Mouse (Mus musculus) layer of hippocampus, adult 2 months (tissue): ENCODE data around the gene Ccl28. TPM values are rescaled to one million over a fixed set of nuclear protein-coding genes. Genes with fewer than 3 reads are reported as not detected.
A peak's percentile ranks its signal among the peaks of the same experiment; 100 is the strongest.
"Not testable (repeated sequence)": the region's sequence is repeated elsewhere in the genome, so short reads cannot be mapped to it uniquely, and the experiment has no call there.

Experiments used
- DNase-seq, 2 experiments: peaks; one replicate each; pipeline ENCODE4 v3.0.0; 2022; ENCODE audit warnings: low spot score in 2 of 2
- H3K27ac ChIP-seq: fragments of 200-600 bp; 2 replicates; pipeline ENCODE4 v1.8.1; 2022
- H3K4me3 ChIP-seq: fragments of 200-600 bp; 2 replicates; pipeline ENCODE4 v1.8.1; 2022; ENCODE audit warnings: mild to moderate bottlenecking
- CTCF ChIP-seq: fragments of 200-600 bp; conservative IDR thresholded peaks from 2 replicates; pipeline ENCODE4 v1.8.1; 2022; ENCODE audit warnings: antibody characterized with exemption, mild to moderate bottlenecking, moderate library complexity
- long read RNA-seq, 2 experiments: library from polyadenylated mRNA; stranded (forward); transcript quantifications; one replicate each; pipeline ENCODE4 v2.0.0; 2021; ENCODE audit warnings: borderline mapping rate in 2 of 2
- total RNA-seq, 2 experiments: library from RNA; stranded (reverse); gene quantifications; 2 replicates each; pipeline ENCODE4 v1.2.3; 2021

Ccl28 gene
- 1 to 10 TPM; 1.6 to 1.7 TPM for total RNA-seq
- long read RNA-seq, experiment 1, partial matches to known transcripts: 0 of 1 reads
- long read RNA-seq, experiment 1, other reads (novel, unspliced or antisense): 1 of 1 reads
- long read RNA-seq, experiment 2, partial matches to known transcripts: 0 of 1 reads
- long read RNA-seq, experiment 2, other reads (novel, unspliced or antisense): 1 of 1 reads

- no peak within 1 kb of the TSS for H3K4me3 ChIP-seq
- H3K27ac ChIP-seq: no peak within 1 kb of the TSS
- no peak for DNase-seq
- no peak for TF ChIP-seq CTCF
These were observed at the start of gene Ccl28 for GRCm38 (mm10) chr13:119623634-119624033. TSS of gene Ccl28 (plus strand) at chr13:119623819.

GRCm38 (mm10) chr13:119596321-119597211 lies 27.1 kb upstream of the Ccl28 start:
- DNase-seq: not testable (repeated sequence)

GRCm38 (mm10) chr13:119598466-119598865 lies 25.2 kb upstream of the Ccl28 start:
- not testable (repeated sequence) for H3K4me3 ChIP-seq, H3K27ac ChIP-seq, DNase-seq

More at GRCm38 (mm10) chr13:119596321-119597211, 27.1 kb upstream of the Ccl28 start:
- H3K27ac ChIP-seq, H3K4me3 ChIP-seq: not testable (repeated sequence)

- H3K4me3 ChIP-seq, DNase-seq, H3K27ac ChIP-seq: not testable (repeated sequence)
These were observed 24.6 kb upstream of the Ccl28 start for GRCm38 (mm10) chr13:119599066-119599465.

- DNase-seq, H3K4me3 ChIP-seq, H3K27ac ChIP-seq: not testable (repeated sequence)
These were observed 24.1 kb upstream of the Ccl28 start for GRCm38 (mm10) chr13:119599498-119599897.

- peak in 1 of 2 experiments; percentile 57 for DNase-seq
- not testable (repeated sequence) for H3K27ac ChIP-seq, H3K4me3 ChIP-seq
These were observed 23.5 kb upstream of the Ccl28 start for GRCm38 (mm10) chr13:119600166-119600565.

GRCm38 (mm10) chr13:119602688-119603331 lies 20.8 kb upstream of the Ccl28 start:
- not testable (repeated sequence) for H3K27ac ChIP-seq, H3K4me3 ChIP-seq, DNase-seq

- not testable (repeated sequence) for H3K4me3 ChIP-seq, DNase-seq, H3K27ac ChIP-seq
These were observed 19.7 kb upstream of the Ccl28 start for GRCm38 (mm10) chr13:119603890-119604289.

- H3K4me3 ChIP-seq, H3K27ac ChIP-seq, DNase-seq: not testable (repeated sequence)
These were observed 19.3 kb upstream of the Ccl28 start for GRCm38 (mm10) chr13:119604322-119604721.

- no peak for TF ChIP-seq CTCF
- no peak for DNase-seq
- Histone ChIP-seq H3K27ac (no peak overlapping the region), H3K4me3 (no peak overlapping the region)
These were observed 4.8 kb upstream of the Ccl28 start for GRCm38 (mm10) chr13:119618841-119619240.

- H3K4me3 ChIP-seq: no peak overlapping the region
- no peak for TF ChIP-seq CTCF
- H3K27ac ChIP-seq: no peak overlapping the region
- DNase-seq: no peak
These were observed 3.9 kb upstream of the Ccl28 start for GRCm38 (mm10) chr13:119619735-119620134.

- H3K4me3 ChIP-seq, H3K27ac ChIP-seq, DNase-seq: not testable (repeated sequence)
- peak; percentile 60 for TF ChIP-seq CTCF
These were observed 2.3 kb downstream of the Ccl28 start for GRCm38 (mm10) chr13:119625952-119626351.

- peak overlapping the region; percentile 55 for H3K4me3 ChIP-seq
- peak overlapping the region; percentile 77 for H3K27ac ChIP-seq
- no peak for TF ChIP-seq CTCF
- DNase-seq: peak; percentile 86 to 87
These were observed 8.0 kb downstream of the Ccl28 start for GRCm38 (mm10) chr13:119631482-119632155.
